Mouse (Mus musculus) left cerebral cortex, postnatal 36 days (tissue): ENCODE data around the gene Rgs13. TPM values are rescaled to one million over a fixed set of nuclear protein-coding genes. Genes with fewer than 3 reads are reported as not detected.

ENCODE experiments used
- total RNA-seq, 2 experiments: library from RNA; stranded (reverse); gene quantifications; 2 replicates each; pipeline ENCODE4 v1.2.3; 2021

The Rgs13 gene
- total RNA-seq, 2 experiments from 2014 or later, result 0.70 to 0.74 TPM

Other genes starting within 250 kb of the Rgs13 start
- 10 to 100 TPM; 58.5 to 64.2 TPM for gene Rgs2, start 173.2 kb downstream of the Rgs13 start, total RNA-seq
- gene Rgs1, start 71.9 kb upstream of the Rgs13 start, total RNA-seq, result under 1 TPM in 1 of 2 experiments, not detected in 1; 0.35 TPM